Mouse (Mus musculus) retina, embryonic 14.5 days (tissue): Measurements from ENCODE around the gene Pak3.

Experiments
- DNase-seq: peaks from one replicate; pipeline ENCODE4 v3.0.0-alpha.2; 2015; ENCODE audit warnings: low spot score

The Pak3 gene

GRCm38 (mm10) chrX:143664221-143665150 lies 146.1 kb downstream of the Pak3 start:
- peak; percentile 77 for DNase-seq

GRCm38 (mm10) chrX:143665771-143666170 lies 147.4 kb downstream of the Pak3 start:
- no peak for DNase-seq

GRCm38 (mm10) chrX:143666991-143667390 lies 148.6 kb downstream of the Pak3 start:
- peak; percentile 53 for DNase-seq

- peak; percentile 86 for DNase-seq
Measured at GRCm38 (mm10) chrX:143668242-143668641, 149.9 kb downstream of the Pak3 start.

- no peak for DNase-seq
Measured at GRCm38 (mm10) chrX:143678566-143678965, 160.2 kb downstream of the Pak3 start.

GRCm38 (mm10) chrX:143722250-143722649 lies 203.9 kb downstream of the Pak3 start:
- no peak for DNase-seq

GRCm38 (mm10) chrX:143725411-143725810 lies 207.0 kb downstream of the Pak3 start:
- DNase-seq: no peak

GRCm38 (mm10) chrX:143736035-143736434 lies 217.6 kb downstream of the Pak3 start:
- peak; percentile 47 for DNase-seq

- DNase-seq: peak; percentile 54
Measured at GRCm38 (mm10) chrX:143739171-143739570, 220.8 kb downstream of the Pak3 start.

GRCm38 (mm10) chrX:143762556-143762955 lies 244.2 kb downstream of the Pak3 start:
- DNase-seq: no peak

GRCm38 (mm10) chrX:143815948-143816347 lies 297.6 kb downstream of the Pak3 start:
- no peak for DNase-seq

GRCm38 (mm10) chrX:143818961-143819360 lies 300.6 kb downstream of the Pak3 start:
- DNase-seq: peak; percentile 2

GRCm38 (mm10) chrX:143826521-143826920 lies 308.1 kb downstream of the Pak3 start:
- DNase-seq: no peak

- no peak for DNase-seq
Measured at GRCm38 (mm10) chrX:143827212-143827611, 308.8 kb downstream of the Pak3 start, which contains the start of gene Capn6. Capn6 (minus strand) TSS chrX:143827414.

- no peak for DNase-seq
Measured at GRCm38 (mm10) chrX:143846637-143847036, 328.2 kb downstream of the Pak3 start.
